Mouse (Mus musculus): Measurements from ENCODE around the gene Wdr70.

DNA sequence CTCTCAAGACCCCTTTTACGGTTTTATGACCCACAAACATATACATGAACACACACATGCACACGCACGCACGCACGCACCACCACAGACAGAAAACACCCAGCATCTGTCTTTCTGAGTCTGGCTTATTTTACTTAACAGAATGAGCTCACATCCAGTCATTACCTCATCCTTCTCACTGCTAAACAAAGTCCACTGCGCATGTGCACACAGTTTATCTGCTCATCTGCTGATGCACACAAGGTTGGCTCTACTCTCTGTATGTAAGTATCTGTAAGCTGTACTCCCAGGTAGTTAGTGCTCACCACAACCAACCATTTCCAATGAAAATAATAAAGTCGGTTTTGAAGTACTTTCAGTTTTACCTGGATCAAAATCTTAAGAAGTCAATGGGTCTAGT is 148.4 kb downstream of the Wdr70 start:
- TF ChIP-seq TAL1 (conservative IDR thresholded peaks at IDR 0.05; ENCODE audit: low read depth, low read length) = no peak
- TF ChIP-seq CTCF (IDR thresholded peaks at IDR 0.05; ENCODE audit: low read depth, low read length) = no peak
- no peak for TF ChIP-seq GATA1 (IDR thresholded peaks at IDR 0.05; ENCODE audit: borderline replicate concordance, low read length)
- TF ChIP-seq POLR2AphosphoS5 (IDR thresholded peaks at IDR 0.05; ENCODE audit: insufficient replicate concordance, low read depth, low read length) = no peak
